Mouse (Mus musculus) adrenal gland, postnatal 36 days (tissue): ENCODE measurements around the gene Timeless. TPM values are rescaled to one million over a fixed set of nuclear protein-coding genes. Genes with fewer than 3 reads are reported as not detected.
"Not testable (repeated sequence)": the region's sequence is repeated elsewhere in the genome, so short reads cannot be mapped to it uniquely, and the experiment has no call there.

ENCODE experiments used
- DNase-seq, 2 experiments: peaks; one replicate each; pipeline ENCODE4 v3.0.0; 2021; ENCODE audit warnings: mixed read lengths in 1 of 2
- long read RNA-seq, 2 experiments: library from polyadenylated mRNA; stranded (forward); transcript quantifications; one replicate each; pipeline ENCODE4 v2.0.0; 2021; ENCODE audit warnings: borderline sequencing depth in 2 of 2
- total RNA-seq, 2 experiments: library from RNA; stranded (reverse); gene quantifications; 2 replicates each; pipeline ENCODE4 v1.2.3; 2021

Gene Timeless
- total RNA-seq = 1 to 10 TPM; 7.6 to 8.8 TPM
- long read RNA-seq, experiment 1, full-length matches to known transcripts = 5 of 18 reads
- long read RNA-seq, experiment 1, partial matches to known transcripts = 11 of 18 reads
- long read RNA-seq, experiment 1, other reads (novel, unspliced or antisense) = 2 of 18 reads
- long read RNA-seq, experiment 2, partial matches to known transcripts = 2 of 3 reads
- long read RNA-seq, experiment 2, other reads (novel, unspliced or antisense) = 1 of 3 reads

DNA sequence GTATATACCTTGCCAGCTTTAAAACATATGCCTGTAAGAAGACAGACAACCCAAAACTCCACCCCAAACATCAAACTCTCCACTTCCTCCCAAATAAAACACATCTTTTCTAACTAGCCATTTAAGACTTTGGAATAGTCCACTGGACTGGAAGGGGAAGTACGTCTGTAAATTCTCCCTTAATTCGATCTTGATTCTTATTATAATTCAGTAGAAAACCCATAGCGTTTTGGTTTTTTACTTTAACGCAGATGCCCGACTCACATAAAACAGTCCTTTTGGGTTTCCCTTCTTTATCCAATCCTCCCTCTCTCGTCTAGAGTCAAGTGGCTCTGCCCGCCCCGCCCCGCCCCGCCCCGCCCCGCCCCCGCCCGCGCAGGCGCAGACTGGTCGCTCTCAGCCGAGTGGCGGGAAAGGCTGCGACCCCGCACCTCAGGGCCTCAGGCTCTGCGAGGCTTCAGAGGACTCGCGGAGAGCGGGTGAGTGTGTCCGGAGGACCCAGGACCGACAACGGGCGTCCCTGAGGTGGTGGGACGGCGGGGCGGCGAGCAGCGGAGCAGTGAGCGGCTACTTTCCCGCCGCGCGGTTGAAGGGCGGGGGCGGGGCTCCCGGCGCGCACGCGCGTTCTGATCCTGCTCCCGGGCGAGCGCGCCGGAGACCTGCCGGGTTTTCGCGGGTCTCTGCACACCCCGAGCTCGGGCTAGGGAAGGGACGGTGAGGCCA lies at the start of gene Timeless:
Timeless (plus strand) TSS at position 369 of the 723 bp plus-strand sequence.
- DNase-seq = peak; percentile 87 to 93

DNA sequence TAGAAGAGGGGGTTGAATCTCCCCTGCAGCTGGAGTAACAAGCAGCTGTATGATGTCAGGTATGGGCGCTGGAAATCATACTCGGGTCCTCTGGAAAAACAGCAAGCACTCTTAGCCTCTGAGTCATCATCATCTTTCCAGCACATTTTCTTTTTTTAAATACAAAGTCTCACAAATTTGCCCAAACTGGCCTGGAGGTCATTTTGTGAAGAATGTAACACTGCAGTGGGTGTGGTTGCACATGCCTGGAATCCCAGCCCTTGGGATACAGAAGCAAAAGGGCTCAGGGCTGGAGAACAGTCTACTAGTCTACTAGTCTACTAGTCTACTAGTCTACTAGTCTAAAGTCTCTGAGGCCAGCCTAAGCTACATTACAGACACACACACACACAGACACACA lies 47.6 kb upstream of the Timeless start:
- DNase-seq = no peak

DNA sequence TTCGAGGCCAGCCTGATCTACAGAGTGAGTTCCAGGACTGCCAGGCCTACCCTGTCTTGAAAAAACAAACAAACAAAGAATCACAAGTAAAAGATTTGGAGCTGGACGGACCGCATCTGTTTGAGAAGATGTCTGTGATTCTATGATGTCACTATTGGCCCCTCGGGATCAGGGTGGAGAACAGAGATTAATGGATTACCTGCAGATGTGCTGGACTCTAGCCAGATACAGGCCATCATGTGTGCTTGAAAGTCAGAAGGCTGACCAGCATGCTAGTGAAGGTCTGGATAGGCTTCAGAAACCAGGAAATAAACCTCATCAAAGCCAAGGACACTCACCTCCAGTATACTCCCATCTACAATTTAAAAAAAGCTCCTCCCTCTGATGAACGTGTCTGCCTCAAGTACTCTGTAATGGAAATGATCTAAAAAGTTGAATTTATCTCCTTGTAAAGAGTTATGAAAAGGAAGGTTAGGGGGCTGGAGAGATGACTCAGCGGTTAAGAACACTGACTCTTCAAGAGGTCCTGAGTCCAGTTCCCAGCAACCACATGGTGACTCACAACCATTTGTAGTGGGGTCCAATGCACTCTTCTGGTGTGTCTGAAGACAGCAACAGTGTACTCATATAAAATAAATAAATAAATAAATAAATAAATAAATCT lies 46.5 kb upstream of the Timeless start:
- DNase-seq = no peak

DNA sequence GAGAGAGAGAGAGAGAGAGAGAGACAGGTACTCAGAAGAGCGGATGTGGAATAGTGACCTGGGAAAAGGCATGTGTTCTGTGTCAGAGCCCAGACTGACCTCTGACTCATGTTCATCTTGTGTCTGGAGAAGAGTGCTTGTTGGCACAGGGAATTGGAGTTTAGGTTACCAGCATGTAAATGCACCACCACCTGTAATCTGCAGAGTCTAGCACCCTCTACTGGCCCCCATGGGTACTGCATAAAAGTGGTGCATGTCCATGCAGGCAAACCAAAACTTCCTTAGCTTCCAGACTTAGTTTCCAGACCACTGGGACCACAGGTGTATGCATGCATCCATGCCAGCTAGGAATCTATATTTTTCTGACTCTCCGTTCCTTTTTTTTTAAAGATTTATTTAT lies 45.9 kb upstream of the Timeless start:
- peak; percentile 85 to 87 for DNase-seq

DNA sequence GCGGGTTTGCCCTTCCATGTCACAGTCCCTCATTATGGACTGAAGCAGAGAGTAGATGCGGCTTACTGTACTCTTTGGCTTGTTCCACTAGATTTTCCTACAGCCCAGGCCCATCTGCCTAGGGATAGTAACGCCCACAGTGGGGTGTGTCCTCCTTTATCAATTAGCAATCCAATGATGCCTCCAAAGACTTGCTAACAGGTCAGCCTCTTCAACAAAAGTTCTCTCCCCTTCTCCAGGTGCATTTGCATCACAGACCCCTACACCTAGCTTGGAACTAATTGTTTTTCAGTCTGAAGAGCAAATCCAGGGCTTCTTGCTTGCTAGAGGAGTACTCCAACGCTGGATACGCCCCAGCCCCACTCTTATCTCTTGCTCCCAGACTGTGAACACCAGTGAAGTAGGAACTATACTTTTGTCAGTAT lies 44.7 kb upstream of the Timeless start:
- no peak for DNase-seq

DNA sequence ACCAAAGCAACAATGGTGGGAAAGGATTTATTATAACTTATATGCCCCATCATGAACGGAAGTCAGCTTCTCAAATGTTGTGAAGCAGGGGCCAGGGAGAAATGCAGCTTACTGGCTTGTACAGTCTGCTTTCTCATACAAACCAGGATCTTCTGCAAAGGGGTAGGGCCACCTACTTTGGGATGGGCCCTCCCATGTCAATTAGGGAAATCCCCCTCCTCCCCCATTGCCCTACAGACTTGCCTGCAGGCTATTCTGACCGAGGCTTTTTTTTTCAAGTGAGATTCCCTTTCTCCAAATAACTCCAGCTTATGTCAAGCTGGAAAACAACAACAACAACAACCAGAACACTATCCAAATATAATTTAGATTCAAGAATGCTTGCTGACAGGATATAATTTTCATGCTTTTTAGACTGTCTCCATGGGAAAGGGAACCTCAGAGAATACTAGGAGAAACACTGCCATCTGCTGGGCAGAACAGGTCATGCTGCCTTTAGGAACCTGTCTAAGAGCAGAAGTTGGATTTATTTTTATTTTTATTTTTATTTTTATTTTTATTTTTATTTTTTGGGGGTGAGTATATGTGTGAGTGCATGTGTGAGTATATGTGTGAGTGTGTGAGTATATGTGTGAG lies 43.5 kb upstream of the Timeless start:
- peak; percentile 76 to 83 for DNase-seq

DNA sequence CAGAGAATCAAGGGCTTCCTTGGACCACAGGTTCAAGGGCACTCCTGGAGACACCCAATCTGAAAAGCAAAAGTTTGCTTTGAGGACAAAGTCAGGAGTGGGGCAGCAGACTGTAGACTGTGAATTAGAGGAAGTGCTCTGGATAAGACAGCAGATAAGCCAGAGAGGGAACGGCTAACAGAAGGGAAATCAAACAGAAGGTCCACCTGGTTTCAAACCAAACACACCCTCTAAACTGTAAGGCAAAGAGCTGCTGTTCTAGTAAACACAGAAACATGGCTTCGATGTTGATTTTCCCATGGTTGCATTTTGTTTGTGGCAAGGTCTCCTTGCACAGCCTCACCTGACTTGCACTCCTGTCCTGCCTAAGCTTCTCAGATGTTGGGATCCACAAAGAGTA lies 40.4 kb upstream of the Timeless start:
- no peak for DNase-seq

DNA sequence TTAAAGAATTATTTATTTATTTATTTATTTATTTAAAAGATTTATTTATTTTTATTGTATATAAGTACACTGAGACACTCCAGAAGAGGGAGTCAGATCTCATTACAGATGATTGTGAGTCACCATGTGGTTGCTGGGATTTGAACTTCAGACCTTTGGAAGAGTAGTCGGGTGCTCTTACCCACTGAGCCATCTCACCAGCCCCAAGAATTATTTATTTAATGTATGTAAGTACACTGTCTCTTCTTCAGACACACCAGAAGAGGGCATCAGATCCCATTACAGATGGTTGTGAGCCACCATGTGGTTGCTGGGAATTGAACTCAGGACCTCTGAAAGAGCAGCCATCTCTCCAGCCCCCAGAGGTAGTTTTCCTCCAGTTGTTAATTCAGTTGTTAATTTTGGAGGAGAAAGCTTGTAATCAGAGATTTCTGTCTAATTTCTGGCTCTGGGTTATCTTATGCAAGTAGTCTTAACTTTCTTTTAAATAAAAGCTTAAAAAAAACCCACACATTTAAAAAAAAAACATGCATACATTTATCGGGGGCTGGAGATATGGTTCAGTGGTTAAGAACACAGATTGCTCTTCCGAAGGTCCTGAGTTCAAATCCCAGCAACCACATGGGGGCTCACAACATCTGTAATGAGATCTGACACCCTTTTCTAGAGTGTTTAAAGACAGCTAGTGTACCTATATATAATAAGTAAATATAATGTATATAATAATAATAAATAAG lies 39.7 kb upstream of the Timeless start:
- not testable (repeated sequence) for DNase-seq

DNA sequence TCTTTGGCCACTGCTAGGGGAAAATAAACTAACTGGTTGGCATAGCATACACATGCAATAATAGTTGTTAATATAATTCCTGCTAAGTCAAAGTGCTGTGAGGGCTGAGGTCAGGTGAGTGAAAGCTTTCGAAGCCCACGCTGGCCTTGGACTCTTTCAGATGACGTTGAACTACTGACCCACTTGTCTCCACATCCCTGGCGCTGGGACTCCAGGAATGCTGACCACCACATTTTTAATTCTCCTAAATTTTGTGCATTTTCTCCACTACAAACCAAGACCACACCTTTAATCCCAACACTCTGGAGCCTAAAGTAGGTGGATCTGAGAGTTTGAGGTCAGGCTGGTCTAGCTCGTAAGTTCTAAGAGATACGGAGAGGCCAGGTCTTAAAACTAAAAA lies 38.8 kb upstream of the Timeless start:
- DNase-seq = no peak

DNA sequence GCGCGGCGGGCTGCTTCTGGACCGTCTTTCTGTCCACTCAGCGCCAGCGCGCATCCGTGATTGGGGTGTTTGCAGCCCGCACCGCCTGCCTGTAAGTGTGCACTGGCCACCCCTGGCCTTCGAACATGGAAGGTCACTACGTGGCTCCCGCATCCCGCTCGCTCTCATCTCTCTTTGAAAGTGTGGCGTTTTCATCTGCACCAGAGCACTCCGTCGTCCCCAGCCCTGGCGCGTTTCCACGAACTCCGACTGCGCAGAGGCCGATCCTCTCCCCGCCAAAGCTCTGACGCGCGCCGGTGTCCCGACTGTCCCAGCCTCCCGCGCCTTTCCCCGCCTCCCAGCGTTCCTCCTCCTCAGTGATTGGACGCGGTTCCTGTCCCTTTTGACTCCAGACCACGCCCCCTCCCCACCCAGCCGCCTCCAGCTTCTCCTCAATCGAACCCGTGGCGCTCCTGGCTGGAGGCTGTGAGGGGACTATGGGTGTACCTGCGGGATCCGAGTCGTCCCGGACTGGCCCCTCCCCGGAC lies 37.8 kb upstream of the Timeless start, which contains the start of gene Gls2:
Gls2 (plus strand) TSS at position 434 of the 527 bp plus-strand sequence.
- DNase-seq = peak; percentile 99

DNA sequence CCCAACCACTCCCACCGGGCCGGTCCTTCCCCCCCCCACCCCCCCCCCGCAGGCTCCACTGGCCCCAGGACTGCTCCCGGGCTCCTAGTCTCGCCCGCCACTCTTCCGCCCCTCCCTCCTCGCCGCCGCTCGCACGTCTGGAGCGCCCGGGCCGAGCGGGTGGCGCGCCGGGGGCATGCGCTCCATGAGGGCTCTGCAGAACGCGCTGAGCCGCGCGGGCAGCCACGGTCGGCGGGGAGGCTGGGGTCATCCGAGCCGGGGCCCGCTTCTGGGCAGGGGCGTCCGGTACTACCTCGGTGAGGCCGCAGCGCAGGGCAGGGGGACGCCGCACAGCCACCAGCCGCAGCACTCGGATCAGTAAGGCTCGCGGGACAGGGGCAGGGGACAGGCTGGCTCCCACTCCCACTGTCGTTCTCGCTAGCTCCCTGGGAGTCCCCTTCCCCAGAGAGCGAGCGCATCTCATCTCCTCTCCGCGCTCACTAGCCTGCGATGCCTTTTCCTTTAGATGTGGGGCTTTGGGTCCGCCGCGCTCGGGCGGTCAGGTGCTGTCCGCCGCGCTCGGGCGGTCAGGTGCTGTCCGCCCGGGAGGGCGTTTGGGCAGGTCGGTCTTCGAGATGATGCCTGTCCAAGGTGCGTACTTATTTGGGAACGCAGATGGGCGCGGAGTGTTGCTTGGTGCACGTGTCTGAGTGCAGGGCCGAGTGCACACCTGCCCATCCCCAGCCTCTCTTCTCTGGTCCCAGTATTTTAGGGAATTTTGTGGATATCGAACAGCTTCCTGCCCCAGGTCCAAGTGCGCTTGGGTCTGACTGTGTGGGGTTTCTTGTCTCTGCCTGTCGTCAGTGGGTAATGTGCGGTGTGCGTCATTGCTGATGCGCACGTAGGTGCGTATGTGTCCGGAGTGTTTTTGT lies 37.1 kb upstream of the Timeless start:
- DNase-seq = no peak

DNA sequence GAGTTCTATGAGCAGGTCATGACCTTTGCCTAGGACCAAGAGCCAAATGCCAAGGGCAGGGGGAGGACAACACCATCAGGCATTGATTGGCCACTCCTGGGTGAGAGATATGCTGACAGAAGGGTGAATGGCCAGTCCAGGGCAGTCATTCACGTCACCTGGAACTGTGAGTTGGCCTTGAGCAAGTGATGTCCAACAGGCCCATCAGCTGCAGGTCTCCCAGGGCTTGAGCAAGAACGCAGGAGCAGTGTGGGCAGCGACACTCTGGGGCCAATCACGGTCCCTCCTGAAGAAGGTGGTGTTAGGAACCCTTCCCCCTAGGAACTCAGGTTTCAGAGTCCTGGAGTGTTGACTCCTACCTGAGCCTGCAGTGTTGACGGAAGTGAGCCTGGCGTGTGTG lies 30.0 kb upstream of the Timeless start:
- DNase-seq = peak in 1 of 2 experiments; percentile 16

DNA sequence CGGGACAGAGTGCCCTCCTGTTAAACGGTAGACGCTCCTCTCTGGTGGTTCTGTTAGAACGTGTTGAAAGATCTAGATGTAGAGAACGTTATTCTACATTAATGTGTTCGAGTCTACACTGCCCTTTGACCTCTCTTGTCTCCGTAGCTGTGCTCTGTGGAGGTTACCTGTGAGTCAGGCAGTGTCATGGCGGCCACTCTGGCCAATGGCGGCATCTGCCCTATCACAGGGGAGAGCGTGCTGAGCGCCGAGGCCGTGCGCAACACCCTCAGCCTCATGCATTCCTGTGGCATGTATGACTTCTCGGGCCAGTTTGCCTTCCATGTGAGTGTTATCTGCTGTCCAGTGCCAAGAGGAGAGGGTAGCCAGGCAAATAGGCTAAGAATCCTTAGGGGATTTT lies 26.9 kb upstream of the Timeless start:
- no peak for DNase-seq

DNA sequence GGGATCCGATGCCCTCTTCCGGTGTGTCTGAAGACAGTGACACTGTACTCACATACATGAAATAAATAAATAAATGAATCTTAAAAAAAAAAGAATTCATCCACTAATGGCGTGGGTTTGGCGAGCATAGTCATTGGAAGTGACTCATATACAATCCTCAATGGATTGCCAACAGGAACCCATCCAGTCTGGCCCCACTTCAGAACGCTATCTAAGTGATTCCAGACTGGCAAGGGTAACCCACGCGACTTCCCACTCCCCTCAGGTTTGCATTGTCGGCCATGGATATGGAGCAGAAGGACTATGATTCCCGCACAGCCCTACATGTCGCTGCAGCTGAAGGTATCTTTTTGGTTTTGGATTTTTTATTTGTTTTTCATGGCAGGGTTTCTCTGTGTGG lies 23.5 kb upstream of the Timeless start:
- no peak for DNase-seq

DNA sequence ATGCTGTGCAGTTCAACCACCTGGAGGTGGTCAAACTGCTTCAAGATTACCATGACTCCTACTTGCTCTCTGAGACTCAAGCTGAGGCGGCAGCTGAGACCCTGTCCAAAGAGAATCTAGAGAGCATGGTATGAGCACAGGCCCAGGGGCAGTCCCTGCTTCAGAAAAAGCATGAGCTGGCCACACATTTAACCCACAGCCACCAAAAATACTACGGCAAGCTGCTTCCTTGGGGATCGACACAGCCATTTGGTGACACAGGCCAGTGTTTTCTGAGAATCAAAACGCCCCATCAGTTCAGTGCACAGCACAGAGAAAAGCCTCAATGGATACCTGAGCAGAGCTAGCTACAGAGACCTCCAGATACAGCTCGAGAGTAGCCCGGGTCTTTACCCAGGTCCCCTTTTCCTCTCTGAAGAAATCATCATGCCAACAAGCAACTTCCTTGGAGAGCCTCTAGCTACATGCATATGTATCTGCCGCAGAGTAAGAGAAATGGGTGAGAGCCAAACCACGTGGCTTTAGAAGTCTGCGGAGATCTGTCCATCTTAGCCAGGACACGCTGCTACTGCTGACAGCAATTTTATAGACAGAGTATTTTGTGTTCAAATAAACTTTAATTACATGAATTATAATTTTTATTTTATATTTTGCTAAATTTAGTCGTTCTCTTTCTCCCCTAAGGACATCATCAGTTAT lies 22.4 kb upstream of the Timeless start:
- no peak for DNase-seq

DNA sequence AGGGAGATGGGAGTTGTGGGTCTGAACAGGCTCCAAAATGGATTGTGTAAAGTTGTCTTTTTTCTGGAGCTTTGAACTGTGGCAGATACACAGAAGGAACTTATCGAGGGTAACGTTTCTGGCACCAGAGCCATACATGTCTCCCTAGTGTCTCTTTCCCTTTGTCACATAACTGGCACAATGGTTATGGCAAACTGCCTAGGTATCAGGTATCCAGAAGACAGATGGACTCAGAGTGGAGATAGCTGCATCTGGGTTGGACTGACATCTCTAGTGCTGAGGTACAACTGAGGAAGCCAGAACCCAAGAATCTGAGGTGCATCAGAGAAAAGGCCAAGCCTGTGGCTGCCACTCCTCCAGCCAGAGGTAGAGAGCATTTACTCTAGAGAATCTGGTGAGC lies 21.7 kb upstream of the Timeless start:
- DNase-seq = no peak

DNA sequence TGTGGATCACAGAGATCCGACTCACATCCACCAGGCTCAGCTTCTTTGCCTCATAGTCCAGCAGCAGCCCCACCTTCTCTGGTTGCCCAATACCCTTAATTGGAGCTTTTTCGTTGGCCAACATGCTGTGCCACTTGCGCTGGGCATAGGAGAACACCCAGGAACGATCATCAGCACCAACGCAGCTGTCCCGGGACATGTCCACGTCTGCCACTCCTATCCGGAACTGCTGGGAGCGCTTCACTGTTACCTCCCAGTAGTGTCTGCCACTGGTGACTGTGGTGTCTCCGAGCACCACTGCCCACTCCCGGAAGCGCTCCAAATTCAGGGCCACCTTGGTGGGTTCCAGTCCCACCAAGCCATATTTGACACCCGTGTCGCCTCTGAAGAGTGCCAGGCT lies 20.9 kb upstream of the Timeless start:
- peak; percentile 35 to 47 for DNase-seq

DNA sequence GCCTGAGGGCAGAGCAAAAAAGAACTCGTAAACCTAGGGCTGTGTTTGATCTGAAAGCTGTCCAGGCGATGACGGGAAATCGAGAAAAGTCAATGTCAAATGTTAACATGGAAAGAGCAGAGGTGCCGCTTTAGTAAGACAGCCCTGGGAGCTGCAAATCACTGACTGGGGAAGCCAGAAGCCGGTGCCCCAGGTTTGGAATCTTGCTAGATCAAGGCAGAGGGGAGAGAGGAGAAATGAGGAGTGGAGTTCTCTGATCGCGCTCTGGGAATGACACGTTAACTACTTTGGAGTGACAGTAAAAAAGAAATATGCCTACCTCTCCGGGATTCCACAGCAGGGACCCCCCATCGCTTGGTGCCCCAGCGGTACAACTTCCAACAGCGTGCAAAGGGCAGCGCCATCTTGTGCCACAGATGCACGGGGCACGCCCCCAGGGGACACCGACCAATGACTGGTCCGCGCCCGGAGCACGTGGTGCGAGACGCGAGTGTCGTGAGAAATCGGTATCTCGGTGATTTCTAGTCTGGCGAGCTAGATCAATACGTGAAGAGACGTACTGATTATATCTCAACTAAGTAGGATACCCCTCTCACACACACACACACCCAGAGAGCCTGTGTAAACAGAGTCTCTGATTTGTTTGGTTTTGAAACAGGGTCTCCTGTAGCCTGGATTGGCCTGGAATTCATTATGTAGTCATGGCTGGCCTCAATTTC lies 20.3 kb upstream of the Timeless start, which contains the start of gene Spryd4:
Spryd4 (minus strand) TSS at position 418 of the 719 bp plus-strand sequence.
- DNase-seq = peak; percentile 94 to 96

DNA sequence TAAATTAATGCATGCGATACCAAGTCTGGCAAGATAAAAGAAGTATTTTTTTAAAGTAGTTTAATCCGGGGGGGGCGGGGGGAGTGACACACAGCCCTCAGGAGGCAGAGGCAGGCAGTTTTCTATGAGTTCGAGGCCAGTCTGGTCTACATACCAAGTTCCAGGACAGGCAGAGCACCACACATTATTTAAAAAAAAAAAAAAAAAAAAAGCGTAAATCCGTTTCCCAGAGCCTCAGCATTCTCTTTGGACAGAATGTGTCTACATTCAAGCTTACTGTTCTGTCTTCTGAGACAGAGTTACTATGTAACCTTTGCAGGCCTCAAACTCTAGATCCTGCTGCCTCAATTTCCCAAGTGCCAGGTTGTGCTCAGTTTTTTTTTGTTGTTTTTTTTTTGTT lies 19.7 kb upstream of the Timeless start:
- DNase-seq = no peak
